Mouse (Mus musculus): ENCODE results near the gene 1500011B03Rik. TPM values are rescaled to one million over a fixed set of nuclear protein-coding genes. Genes with fewer than 3 reads are reported as not detected.

1500011B03Rik gene
- polyA plus RNA-seq, 1 experiment = 11.0 TPM

DNA sequence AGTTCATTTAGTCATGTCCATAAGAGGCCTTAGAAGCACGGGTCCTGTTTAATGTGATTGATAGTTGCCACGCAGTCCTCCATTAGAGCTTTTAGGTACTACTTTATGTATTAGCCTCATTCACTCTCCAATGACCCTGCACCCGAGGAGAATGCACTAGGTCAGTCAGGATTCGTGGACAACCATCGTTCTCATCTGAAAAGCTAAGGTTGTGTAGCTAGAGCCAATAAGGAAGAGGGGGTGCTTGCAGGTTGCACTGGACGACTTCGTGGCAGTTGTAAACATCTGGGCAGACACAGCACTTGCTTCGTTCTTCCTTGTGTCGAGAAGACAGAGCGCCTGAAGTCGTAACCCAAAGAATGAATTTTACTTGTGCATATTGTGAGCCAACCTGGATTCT, 49.5 kb downstream of the 1500011B03Rik start:
- peak overlapping the region; percentile 89 for H3K4me3 ChIP-seq (ENCODE audit: low read depth, low read length)
- WGBS = under 1% methylated on average over 11 of the region's 11 CpGs

DNA sequence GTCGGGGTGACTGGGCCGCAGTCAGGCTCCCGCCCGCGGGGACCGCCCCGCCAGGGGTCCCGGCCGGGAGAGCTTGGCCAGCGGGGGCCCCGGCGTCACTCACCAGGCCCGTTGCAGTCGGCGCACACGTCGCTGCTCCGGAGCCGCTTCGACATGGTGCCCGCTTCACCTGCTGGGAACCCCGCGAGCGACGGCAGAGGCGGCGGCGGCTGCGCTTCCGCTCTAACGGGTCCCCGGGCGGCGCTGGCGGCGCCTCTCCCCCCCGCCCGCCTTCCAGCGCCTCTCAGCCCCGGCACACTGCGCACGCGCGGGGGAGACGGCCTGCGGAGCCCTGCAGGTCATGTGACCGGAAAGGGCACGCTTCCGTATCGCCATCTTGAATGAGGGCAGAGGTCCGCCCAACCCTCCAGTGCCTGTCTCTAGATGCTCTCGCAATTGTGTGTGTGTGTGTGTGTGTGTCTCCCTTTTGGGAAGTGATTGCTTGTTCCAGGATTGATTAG, 50.0 kb downstream of the 1500011B03Rik start:
- TF ChIP-seq CTCF (IDR thresholded peaks at IDR 0.05; ENCODE audit: extremely low read depth, insufficient read length, insufficient replicate concordance, low read depth, low read length) (no peak), POLR2A (IDR thresholded peaks at IDR 0.05; ENCODE audit: low read depth, low read length) (peak; percentile 52; the same call in 1 of the 2 replicates)
- Histone ChIP-seq H3K27me3 (ENCODE audit: control insufficient read depth, insufficient read depth, low read length) (no peaks in the 10 kb centered on the region), H3K4me3 (ENCODE audit: low read depth, low read length) (peak overlapping the region; percentile 83), H3K4me1 (ENCODE audit: control insufficient read depth, insufficient read depth, insufficient read length, low read length) (peaks cover 2% of the 10 kb centered on the region; the same call in 1 of the 2 replicates), H3K27ac (ENCODE audit: insufficient read depth, low read depth, low read length) (peak overlapping the region; percentile 83), H3K36me3 (ENCODE audit: control insufficient read depth, insufficient read depth, low read length) (no peaks in the 10 kb centered on the region)
- WGBS = under 1% methylated on average over 51 of the region's 52 CpGs

More for the DNA sequence above, 49.5 kb downstream of the 1500011B03Rik start:
- H3K27ac ChIP-seq (ENCODE audit: insufficient read depth, low read depth, low read length) = peak overlapping the region; percentile 83
- no peaks in the 10 kb centered on the region for H3K36me3 ChIP-seq (ENCODE audit: control insufficient read depth, insufficient read depth, low read length)
- peaks cover 2% of the 10 kb centered on the region; the same call in 1 of the 2 replicates for H3K4me1 ChIP-seq (ENCODE audit: control insufficient read depth, insufficient read depth, insufficient read length, low read length)
- no peaks in the 10 kb centered on the region for H3K27me3 ChIP-seq (ENCODE audit: control insufficient read depth, insufficient read depth, low read length)
- TF ChIP-seq CTCF (IDR thresholded peaks at IDR 0.05; ENCODE audit: extremely low read depth, insufficient read length, insufficient replicate concordance, low read depth, low read length) = no peak
- no peak for TF ChIP-seq POLR2A (IDR thresholded peaks at IDR 0.05; ENCODE audit: low read depth, low read length)

DNA sequence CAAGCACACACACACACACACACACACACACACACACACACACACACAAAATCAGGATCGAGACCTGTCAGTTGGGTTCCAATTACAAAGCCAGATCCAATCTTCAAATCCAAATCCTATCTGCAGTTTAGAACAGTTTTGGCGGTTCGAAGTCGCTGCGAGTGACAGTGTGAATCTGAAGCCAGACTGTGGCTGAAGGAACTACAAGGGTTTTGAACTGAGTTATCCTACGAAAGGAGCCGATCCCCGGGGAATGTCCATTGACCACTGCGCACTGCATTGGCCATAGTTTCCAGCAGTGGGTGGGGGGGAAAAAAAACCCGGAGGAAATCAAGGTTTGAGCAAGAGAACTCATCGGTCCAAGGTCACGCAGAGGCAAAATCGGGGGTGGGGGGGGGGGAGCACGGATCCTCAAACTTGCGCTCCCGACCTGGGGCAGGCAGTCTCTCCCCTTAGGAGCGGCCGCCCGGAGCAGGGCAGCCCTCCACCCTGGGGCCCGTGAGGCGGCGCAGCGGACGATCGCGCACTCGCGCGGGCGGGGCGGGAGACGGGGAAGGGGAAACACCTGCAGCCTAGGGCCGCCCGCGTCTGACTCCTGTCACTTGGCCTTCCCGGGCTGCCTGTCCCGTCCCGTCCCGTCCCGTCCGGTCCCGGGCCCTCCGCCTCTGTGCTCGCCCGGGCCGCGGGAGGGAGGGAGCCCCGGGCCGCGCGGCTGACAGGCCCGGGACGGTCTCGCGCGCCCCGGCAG, 50.6 kb downstream of the 1500011B03Rik start:
- Histone ChIP-seq H3K4me1 (ENCODE audit: control insufficient read depth, insufficient read depth, insufficient read length, low read length) (peaks cover 2% of the 10 kb centered on the region; the same call in 1 of the 2 replicates), H3K27me3 (ENCODE audit: control insufficient read depth, insufficient read depth, low read length) (no peaks in the 10 kb centered on the region), H3K36me3 (ENCODE audit: control insufficient read depth, insufficient read depth, low read length) (no peaks in the 10 kb centered on the region), H3K4me3 (ENCODE audit: low read depth, low read length) (peak overlapping the region; percentile 83), H3K27ac (ENCODE audit: insufficient read depth, low read depth, low read length) (peak overlapping the region; percentile 28)
- 1% methylated on average over 55 of the region's 57 CpGs for WGBS
- TF ChIP-seq CTCF (IDR thresholded peaks at IDR 0.05; ENCODE audit: extremely low read depth, insufficient read length, insufficient replicate concordance, low read depth, low read length) (no peak), POLR2A (IDR thresholded peaks at IDR 0.05; ENCODE audit: low read depth, low read length) (no peak)

DNA sequence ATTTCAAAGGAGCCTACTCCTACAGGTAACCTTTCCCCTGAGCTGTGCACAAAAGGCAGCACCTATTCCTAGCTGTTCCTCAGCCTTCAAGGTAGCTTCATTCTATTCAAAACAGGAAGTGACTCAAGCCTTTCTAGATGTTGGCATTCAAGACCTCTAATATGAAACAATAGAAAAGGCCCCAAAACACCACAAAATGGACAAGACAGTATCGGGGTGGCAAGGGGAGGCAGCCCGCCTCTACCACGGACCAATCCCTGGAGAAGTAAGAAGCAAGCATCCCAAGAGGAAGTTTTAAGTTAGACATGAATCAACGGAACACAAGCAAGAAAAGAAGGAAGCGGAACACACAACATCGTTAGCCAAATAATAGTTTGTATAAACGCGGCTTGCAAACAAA, 51.5 kb downstream of the 1500011B03Rik start:
- Histone ChIP-seq H3K27me3 (ENCODE audit: control insufficient read depth, insufficient read depth, low read length) (no peaks in the 10 kb centered on the region), H3K36me3 (ENCODE audit: control insufficient read depth, insufficient read depth, low read length) (0 out of 2 replicates have a peak, but pooled peaks cover 1% of the 10 kb centered on the region), H3K4me1 (ENCODE audit: control insufficient read depth, insufficient read depth, insufficient read length, low read length) (peaks cover 2% of the 10 kb centered on the region; the same call in 1 of the 2 replicates), H3K27ac (ENCODE audit: insufficient read depth, low read depth, low read length) (peak overlapping the region; percentile 28; the same call in 1 of the 2 replicates), H3K4me3 (ENCODE audit: low read depth, low read length) (peak overlapping the region; percentile 32)
- TF ChIP-seq CTCF (IDR thresholded peaks at IDR 0.05; ENCODE audit: extremely low read depth, insufficient read length, insufficient replicate concordance, low read depth, low read length) (no peak), POLR2A (IDR thresholded peaks at IDR 0.05; ENCODE audit: low read depth, low read length) (no peak)
- 59% methylated on average over 8 of the region's 8 CpGs for WGBS

DNA sequence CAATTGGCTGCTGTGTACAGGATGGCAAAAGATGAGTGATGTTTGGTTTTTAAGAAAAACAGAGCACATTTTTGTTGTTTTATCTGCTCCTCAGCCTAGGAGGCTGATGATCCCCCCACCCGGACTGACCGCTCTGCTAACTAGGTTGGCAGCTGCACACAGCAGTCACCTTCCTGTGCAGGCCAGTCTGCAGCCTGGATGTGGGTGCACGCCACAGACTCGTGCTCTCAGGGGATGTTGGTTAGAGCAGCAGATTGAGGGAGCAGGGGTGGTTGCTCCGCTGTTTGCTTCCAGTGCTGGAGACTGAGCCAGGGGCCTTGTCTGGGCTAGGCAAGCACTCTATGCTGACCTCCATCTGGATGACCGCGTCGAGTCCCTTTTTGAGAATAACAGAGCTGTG, 53.5 kb downstream of the 1500011B03Rik start:
- H3K4me1 ChIP-seq (ENCODE audit: control insufficient read depth, insufficient read depth, insufficient read length, low read length) = no peaks in the 10 kb centered on the region; the same call in 1 of the 2 replicates
- WGBS = 89% methylated on average over 8 of the region's 8 CpGs
- H3K27ac ChIP-seq (ENCODE audit: insufficient read depth, low read depth, low read length) = no peak overlapping the region
- no peak overlapping the region for H3K4me3 ChIP-seq (ENCODE audit: low read depth, low read length)
- no peak for TF ChIP-seq POLR2A (IDR thresholded peaks at IDR 0.05; ENCODE audit: low read depth, low read length)
- no peak for TF ChIP-seq CTCF (IDR thresholded peaks at IDR 0.05; ENCODE audit: extremely low read depth, insufficient read length, insufficient replicate concordance, low read depth, low read length)
- H3K36me3 ChIP-seq (ENCODE audit: control insufficient read depth, insufficient read depth, low read length) = peaks cover 14% of the 10 kb centered on the region
- no peaks in the 10 kb centered on the region for H3K27me3 ChIP-seq (ENCODE audit: control insufficient read depth, insufficient read depth, low read length)

DNA sequence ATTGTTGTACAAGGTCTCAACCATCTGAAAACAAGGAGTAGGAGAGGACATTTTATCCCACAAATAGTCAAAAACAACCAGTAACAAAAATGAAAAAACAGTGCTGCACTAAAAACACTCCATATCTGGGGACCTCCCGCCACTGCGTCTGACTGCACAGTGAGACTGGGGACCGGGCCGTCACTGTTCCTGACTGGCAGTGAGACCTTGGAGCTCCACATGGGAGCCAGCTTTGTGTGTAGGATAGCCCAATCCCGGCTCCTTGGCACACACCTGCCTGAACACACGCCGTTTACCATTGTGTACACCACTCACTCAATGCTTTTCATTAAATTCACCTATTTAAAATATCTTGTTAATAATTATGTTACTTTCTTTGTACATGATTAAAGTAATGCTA, 56.1 kb downstream of the 1500011B03Rik start:
- H3K4me3 ChIP-seq (ENCODE audit: low read depth, low read length) = no peak overlapping the region
- WGBS = 89% methylated on average over 7 of the region's 7 CpGs
- no peaks in the 10 kb centered on the region for H3K27me3 ChIP-seq (ENCODE audit: control insufficient read depth, insufficient read depth, low read length)
- no peak overlapping the region for H3K27ac ChIP-seq (ENCODE audit: insufficient read depth, low read depth, low read length)
- TF ChIP-seq CTCF (IDR thresholded peaks at IDR 0.05; ENCODE audit: extremely low read depth, insufficient read length, insufficient replicate concordance, low read depth, low read length) (no peak), POLR2A (IDR thresholded peaks at IDR 0.05; ENCODE audit: low read depth, low read length) (no peak)
- H3K36me3 ChIP-seq (ENCODE audit: control insufficient read depth, insufficient read depth, low read length) = peaks cover 33% of the 10 kb centered on the region
- no peaks in the 10 kb centered on the region; the same call in 1 of the 2 replicates for H3K4me1 ChIP-seq (ENCODE audit: control insufficient read depth, insufficient read depth, insufficient read length, low read length)

DNA sequence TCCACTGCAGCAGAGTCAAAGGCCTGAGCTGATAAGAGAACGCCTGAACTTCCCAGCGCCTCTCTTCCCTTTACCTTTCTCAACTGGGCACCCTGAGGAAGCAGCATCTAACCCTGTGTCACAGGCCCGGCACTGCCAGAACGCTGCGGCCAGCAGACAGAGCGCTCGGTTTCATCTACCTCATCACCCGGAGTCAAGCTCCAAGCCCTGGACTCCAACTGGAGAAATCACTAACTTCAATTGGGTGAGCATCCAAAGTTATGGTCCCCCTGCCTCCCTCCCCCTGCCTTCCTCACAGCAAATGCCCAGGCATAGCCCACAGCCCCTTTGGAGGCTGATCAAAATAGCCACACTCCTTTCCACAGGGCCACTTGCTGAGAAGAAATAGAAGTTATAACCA, 56.6 kb downstream of the 1500011B03Rik start:
- WGBS = 88% methylated on average over 8 of the region's 8 CpGs
- TF ChIP-seq CTCF (IDR thresholded peaks at IDR 0.05; ENCODE audit: extremely low read depth, insufficient read length, insufficient replicate concordance, low read depth, low read length) = no peak
- TF ChIP-seq POLR2A (IDR thresholded peaks at IDR 0.05; ENCODE audit: low read depth, low read length) = no peak
- no peak overlapping the region for H3K4me3 ChIP-seq (ENCODE audit: low read depth, low read length)
- H3K27ac ChIP-seq (ENCODE audit: insufficient read depth, low read depth, low read length) = no peak overlapping the region
- H3K27me3 ChIP-seq (ENCODE audit: control insufficient read depth, insufficient read depth, low read length) = no peaks in the 10 kb centered on the region
- peaks cover 37% of the 10 kb centered on the region for H3K36me3 ChIP-seq (ENCODE audit: control insufficient read depth, insufficient read depth, low read length)
- H3K4me1 ChIP-seq (ENCODE audit: control insufficient read depth, insufficient read depth, insufficient read length, low read length) = no peaks in the 10 kb centered on the region
